Mouse (Mus musculus): ENCODE measurements around the gene Eif4enif1.
A peak's percentile ranks its signal among the peaks of the same experiment; 100 is the strongest.
"Not testable (repeated sequence)": the region's sequence is repeated elsewhere in the genome, so short reads cannot be mapped to it uniquely, and the experiment has no call there.

Gene Eif4enif1

DNA sequence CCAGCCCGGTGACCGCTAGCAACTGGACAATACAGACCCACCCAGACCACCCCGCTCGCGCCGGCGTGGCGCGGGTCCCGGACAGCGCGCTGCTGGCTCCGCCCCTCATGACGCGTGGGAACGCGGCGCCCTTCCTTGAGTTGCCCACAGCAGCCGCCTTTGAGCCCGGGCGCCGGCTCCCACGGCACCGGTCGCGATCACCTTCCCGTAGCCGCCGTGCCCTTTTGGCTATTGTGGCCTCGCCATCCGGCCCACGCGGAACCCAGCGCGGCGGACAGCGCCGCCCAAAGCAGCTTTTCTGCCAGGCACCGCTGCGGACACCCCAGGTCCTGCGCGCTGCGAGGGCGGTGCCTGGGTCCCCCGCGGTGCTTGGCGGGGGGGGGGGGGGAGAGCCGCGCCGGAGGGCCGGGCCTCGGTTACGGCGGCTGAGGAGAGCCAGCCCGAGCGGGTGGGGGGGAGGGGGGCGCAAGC, at the start of gene Eif4enif1:
Gene Eif4enif1 (plus strand): TSS at position 162 of the 471 bp plus-strand sequence.
- peak; percentile 95 for DNase-seq (ENCODE audit: inconsistent ontology term)

DNA sequence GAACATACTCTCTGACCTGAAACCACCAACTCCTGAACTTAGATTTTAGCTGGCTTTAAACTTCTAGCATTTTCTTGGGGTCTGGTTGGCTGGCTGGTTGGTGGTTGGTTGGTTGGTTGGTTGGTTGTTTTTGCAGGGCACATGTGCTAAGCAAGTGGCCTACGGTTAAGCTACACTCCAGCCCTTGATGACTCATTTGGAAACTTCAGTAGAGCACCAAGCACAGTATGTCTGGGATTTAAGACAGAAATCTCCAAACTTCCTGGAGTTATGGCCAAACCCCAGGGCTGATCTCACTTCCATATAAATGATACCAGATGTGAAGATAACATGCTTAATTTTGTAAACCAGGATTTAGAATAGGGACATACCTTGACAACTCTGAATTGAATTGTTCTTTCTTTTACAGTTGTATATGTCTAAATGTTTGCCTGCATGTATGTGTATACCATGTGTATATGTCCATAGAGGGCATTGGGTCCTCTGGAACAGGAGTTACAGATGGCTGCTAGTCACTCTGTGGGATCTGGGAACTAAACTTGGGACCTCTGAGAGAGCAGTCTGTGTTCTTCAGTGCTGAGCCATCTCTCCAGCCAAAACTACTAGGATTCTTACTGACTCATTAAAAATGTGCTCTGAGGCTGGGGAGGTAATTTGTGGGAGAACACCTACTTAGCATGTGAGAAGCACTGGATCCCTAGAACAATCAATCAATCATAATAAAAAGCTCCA, 48.4 kb upstream of the Eif4enif1 start:
- DNase-seq (ENCODE audit: inconsistent ontology term): peak; percentile 42

DNA sequence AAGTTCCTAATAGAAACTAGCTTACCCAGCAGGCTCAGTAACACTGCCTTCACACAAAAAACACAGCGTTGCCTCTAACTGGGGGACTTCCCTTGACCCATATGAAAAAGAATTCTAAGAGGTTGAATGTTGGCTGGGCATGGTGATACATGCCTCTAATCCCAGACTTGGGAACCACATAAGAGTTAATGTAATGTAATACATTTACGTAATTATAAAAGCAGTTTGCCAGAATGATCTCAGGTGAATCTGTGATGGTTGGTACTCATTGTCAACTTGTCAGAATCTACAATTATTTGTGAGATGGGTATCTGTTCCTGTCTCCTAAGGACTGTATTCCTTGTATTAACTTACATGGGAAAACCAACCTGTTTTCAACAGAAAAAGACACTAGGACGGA, 45.2 kb upstream of the Eif4enif1 start:
- not testable (repeated sequence) for DNase-seq (ENCODE audit: inconsistent ontology term)

DNA sequence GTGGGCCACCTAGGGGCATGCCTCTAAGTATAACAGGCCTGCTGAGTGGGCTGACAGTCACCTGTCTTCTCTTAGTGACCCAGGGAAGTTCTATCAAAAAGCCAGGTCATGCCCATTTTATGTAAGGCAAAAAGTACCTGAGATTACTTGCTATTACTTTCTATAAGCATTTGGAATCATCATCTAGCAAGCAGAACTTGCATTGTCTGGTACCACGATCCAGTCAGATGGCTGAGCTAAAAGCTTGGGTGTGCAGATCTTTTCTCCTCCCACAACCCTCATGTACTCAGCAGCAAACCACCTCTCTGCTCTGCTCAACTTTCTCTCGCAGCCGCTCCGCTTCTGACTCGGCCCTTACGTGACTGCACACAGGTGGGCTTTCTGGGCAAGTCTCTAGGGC, 44.2 kb upstream of the Eif4enif1 start:
- DNase-seq (ENCODE audit: inconsistent ontology term): peak; percentile 50

DNA sequence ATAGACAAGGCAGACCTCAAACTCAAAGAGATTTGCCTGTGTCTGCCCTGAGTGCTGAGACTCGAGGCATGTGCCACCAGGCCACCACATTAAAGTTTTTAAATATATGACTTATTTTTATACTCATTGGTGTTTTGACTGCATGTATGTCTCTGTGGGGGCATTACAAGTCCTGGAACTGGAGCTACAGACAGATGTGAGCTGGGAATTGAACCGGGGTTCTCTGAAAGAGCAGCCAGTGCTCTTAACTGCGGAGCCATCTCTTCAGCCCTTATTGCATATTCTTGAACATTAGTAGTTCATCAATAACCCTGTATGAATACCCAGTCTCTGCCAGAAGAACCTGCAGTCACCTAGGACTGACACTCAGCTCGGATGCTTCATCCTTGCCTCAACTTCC, 43.4 kb upstream of the Eif4enif1 start:
- not testable (repeated sequence) for DNase-seq (ENCODE audit: inconsistent ontology term)

DNA sequence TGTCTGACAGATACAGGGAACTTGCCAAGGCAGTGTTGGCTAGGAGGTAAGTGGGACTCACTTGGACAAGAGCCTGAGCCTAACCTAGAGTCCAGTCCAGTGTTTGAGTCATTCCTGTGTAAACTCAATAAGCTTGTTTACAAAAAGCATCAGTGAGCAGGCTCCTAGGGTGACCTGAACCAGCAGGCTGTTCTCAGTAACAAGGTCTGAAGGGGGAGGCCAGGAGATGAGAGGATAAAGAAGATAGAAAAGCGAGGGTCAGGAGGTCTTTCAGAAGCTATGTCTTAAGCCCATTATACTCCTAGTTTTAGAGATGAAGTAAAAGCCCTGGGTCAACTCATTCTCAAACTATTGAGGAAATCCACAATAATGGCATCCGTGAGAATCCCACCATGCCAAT, 40.8 kb upstream of the Eif4enif1 start:
- not testable (repeated sequence) for DNase-seq (ENCODE audit: inconsistent ontology term)

DNA sequence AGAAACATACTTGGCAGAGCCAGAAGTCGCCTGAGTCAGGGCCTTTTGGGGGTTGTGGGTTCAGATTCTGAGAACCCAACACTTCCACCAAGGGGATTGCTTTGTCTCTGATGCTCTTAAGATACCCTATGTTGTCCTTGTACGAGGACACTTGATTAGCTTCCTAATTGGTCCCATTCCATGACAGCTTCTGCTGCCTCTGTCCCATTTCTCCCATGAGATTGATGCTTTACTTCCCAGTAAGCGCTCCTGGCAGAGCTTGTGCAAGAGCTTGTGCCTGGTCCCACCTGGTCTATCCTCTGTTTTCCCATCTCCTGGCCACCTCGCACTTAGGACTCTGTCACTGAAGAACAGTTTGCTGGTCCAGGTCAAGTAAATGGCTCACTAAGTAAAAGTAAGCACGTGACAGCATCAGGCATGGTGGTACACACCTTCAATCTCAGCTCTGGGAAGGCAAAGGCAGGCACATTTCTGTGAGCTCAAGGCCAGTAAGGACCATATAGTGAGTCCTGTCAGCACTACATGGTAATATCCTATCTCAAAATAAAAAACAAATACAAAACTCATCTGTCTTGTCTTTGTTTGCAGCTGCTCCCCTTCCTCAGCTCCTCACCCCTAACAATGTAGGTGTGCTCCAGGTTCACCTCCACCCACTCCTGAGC, 39.8 kb upstream of the Eif4enif1 start:
- not testable (repeated sequence) for DNase-seq (ENCODE audit: inconsistent ontology term)

DNA sequence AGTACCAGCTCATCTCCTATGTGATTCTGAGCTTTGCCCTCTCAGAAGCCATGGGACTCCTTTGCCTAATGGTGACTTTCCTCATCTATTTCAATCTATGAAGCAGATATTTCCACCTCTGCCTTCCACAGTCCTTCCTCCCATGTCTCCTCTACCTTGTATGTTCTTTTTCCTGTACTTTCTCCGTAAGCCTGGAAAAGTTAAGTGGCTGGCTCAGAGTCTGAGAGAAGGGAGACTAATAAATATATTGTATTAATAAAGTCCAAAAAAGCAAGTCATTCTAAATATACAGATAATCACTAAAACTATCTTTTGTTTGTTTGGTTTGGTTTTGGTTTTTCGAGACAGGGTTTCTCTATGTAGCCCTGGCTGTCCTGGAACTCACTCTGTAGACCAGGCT, 39.1 kb upstream of the Eif4enif1 start:
- not testable (repeated sequence) for DNase-seq (ENCODE audit: inconsistent ontology term)

DNA sequence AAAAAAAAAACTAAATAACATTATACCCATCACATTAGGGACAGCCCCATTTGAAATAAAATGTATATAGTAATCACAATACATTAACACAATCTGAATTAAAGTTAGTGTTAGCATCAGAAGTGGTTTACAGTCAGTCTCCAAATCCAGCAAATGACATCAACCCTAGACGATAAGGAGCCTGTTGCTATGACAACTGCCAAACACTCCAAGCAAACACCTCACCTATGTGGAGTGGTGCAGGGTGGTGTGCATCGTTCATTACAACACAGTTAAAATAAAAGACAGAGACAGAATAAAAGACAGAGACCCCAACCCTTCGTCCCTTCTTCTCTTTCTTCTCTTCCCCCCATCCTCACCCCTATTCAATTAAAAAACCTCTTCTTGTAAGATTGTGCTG, 38.5 kb upstream of the Eif4enif1 start:
- not testable (repeated sequence) for DNase-seq (ENCODE audit: inconsistent ontology term)

DNA sequence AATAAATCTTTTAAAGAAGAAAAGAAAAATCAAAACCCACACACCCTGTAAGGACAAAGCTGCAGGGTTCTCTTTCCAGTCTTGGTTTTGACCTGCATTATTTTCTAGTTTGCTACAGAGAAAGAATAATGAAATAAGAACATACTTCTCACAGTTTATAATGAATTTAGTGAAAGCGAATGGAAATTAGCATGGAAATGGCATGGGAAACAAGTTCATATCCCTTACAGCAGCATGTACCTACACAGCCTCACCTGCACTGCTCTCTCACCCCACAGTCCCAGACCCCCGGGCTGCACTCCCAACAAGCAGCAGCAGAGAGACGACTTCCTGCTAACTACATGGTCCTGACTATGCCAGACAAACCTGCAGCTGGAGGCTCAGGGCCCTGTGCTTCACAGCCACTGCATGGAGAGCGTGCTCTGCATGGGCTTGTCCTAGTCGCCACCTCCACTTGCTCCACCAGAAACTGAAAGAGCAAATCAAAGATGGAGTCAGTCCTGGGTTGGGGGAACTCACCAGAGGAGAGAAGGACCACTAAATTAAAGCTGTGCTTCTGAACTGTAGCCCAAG, 36.9 kb upstream of the Eif4enif1 start:
- DNase-seq (ENCODE audit: inconsistent ontology term): peak; percentile 25

DNA sequence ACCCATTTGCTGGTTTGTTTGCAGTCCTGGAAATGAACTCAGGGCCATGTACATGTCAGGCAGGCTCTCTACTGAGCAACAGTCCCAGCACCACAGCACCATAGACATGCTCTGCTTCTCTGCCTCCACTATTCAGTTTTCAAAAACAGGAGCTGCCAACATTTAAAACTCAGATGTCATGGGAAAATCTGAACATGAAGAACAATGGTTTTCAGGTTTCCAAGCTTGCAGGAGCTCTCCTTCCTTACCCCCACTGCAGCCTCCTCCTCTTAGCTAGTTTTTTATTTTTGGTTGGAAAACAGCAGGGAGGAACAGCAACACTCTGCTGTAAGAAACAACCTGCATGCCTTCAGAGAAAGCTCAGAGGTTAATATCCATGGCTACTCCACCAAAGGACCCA, 35.9 kb upstream of the Eif4enif1 start:
- peak; percentile 26 for DNase-seq (ENCODE audit: inconsistent ontology term)

DNA sequence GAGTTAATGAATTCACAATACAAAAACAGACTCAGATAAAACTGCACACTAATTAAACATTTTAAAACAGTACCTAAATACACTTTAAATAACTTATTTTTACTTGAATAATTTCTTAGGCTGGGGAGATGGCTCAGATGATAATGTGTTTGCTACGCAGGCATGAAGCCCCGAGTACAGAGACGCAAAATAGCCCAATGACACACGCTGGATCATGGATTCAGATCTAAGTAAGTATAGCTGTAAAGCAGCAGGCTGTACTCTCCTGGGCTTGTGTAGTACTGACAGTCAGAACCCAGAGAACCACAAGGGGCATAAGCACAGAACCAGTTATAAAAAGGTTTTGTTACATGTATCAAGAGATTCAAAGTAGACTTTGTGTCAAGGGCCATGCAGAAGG, 35.1 kb upstream of the Eif4enif1 start:
- DNase-seq (ENCODE audit: inconsistent ontology term): not testable (repeated sequence)

DNA sequence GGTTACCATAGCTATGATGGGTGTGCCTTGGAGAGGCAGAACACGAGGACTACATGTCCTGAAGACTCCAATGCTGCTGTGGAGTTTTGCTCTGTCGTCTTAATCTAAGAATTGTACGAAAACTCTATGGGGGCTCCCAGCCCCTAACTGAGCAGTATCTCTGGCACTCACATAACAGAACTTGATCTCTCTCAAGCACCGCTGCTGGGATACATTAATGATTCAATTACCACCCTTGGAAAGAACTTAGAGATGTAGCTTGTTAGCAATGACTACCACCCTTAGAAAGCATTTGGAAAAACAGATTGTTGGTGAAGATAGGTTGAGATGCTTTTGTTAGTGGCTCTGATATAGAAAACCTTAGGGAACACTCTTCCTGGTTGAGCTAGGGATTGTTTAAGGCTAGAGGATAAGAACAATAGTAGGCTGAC, 34.6 kb upstream of the Eif4enif1 start:
- not testable (repeated sequence) for DNase-seq (ENCODE audit: inconsistent ontology term)

DNA sequence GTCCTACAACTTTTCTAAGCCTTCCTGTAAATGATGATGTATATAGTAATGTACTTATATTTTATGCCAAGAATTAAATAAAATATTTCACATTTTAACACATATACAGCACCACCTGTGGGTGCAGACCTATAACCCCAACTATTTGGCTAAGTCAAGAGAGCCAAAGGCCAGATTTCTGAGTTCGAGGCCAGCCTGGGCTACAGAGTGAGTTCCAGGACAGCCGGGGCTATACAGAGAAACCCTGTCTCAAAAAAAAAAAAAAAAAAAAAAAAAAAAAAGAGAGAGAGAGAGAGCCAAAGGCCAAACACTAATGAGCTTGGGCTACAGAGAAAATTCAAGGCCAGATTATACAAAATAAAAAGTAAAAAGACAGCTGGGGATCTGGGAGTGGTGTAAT, 33.1 kb upstream of the Eif4enif1 start:
- DNase-seq (ENCODE audit: inconsistent ontology term): not testable (repeated sequence)

DNA sequence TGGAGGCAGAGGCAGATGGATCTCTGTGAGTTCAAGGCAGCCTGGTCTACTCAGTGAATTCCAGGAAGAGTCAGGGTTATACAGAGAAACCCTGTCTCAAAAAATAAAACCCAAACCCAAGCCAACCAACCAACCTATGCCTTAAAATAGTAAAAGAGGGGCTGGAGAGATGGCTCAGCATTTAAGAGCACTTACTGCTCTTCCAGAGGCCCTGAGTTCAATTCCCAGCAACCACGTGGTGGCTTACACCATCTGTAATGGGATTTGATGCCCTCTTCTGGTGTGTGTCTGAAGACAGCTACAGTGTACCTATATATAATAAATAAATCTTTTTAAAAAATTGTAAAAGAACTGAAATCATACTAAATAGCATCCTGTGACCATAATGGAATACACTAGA, 30.3 kb upstream of the Eif4enif1 start:
- not testable (repeated sequence) for DNase-seq (ENCODE audit: inconsistent ontology term)

DNA sequence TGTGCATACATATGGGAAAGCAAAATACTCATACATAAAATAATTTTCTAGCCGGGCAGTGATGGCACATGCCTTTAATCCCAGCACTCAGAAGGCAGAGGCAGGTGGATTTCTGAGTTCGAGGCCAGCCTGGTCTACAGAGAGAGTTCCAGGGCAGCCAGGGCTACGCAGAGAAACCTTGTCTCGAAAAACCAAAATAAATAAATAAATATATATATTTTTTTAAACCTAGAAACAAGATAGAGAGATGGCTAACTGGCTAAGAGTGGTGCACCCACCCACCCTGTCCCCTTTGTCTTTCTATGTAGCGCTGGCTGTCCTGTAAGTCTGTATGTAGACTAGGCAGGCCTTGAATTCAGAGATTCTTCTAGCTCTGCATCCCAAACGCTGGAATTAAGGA, 29.7 kb upstream of the Eif4enif1 start:
- DNase-seq (ENCODE audit: inconsistent ontology term): not testable (repeated sequence)

DNA sequence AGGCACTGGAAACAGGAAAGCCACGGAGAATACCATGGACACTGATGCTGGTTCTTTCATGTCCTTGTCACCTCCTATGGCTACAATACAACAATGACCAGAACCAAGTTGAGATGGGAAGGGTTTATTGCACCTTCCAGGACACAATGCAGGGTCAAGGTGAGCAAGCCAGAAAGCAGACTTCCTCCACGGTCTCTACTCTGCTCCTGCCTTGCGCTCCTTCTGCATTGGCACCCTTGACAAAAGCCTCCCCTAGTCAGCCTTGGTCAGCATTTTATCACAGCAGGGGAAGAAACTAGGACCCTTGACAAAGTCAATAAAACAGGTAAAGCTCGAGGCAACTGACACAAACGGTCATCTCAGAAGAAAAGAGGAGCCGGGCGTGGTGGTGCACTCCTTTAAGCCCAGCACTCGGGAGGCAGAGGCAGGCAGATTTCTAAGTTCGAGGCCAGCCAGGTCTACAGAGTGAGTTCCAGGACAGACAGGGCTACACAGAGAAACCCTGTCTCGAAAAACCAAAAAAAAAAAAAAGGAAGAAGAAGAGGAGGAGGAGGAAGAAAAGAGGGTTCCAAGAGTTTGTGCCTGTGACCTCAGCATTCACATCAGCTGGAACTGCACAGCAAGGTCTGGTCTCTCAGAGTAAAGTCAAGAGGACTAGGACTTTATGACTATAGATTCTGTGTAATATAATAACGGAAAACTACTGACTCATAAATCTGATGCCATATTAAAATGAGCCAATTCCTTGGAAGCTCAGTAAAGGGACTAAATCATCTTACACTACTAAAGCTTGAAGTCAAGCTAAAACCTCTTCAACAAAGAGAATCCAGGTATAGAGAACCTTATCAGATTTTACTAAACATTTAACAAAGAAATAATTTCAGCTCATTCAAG, 28.5 kb upstream of the Eif4enif1 start:
- DNase-seq (ENCODE audit: inconsistent ontology term): not testable (repeated sequence)

DNA sequence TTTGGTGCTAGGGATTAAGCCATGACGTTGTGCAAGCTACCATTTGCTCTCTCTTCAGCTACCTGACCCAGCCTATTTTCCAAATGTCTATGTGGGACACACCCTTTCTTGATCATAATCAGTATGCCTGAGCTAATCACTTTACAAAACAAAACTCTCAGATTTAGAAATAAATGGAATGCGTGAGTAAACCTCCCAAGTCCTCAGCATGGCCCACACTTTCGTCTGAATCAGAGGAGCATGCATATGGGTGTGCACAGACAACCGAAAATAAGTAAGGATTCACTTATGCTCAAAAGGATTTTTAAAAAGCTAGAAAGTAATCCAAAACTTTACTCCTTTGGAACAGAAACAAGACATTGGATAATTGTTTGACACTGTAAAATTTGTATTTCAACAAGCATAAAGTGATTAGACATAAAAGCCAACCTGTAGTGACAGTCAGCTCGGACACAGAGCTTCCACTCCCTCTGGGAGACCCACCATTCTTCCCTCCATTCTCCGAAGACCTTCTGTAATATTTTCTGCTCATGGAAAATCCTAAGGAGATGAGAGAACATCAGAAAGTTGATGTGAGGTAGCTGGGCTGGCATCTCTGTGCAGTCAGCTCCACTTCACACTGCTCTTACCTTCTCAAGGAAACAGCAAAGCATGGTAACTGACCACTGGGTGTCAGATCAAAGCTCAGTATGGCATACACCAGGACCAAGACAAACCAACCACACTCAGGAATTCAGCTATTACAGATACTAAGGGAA, 23.0 kb upstream of the Eif4enif1 start:
- DNase-seq (ENCODE audit: inconsistent ontology term): not testable (repeated sequence)

DNA sequence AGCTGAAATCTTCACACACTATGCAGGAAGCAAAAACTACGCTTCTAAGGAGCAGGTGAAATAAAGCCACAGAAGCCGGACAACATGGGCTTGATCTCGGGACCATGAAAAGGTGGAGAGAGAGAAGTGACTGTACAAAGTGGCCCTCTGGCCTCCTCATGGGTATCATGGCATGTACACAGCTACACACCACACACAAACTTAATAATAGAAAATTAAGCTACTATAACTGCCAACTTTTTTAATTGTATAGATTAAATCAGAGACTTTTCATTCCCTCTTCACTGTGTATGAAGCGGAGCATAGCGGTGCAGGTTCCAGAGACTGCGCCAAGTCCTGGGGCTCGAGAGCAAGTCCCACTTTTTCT, 22.5 kb upstream of the Eif4enif1 start:
- DNase-seq (ENCODE audit: inconsistent ontology term): not testable (repeated sequence)

DNA sequence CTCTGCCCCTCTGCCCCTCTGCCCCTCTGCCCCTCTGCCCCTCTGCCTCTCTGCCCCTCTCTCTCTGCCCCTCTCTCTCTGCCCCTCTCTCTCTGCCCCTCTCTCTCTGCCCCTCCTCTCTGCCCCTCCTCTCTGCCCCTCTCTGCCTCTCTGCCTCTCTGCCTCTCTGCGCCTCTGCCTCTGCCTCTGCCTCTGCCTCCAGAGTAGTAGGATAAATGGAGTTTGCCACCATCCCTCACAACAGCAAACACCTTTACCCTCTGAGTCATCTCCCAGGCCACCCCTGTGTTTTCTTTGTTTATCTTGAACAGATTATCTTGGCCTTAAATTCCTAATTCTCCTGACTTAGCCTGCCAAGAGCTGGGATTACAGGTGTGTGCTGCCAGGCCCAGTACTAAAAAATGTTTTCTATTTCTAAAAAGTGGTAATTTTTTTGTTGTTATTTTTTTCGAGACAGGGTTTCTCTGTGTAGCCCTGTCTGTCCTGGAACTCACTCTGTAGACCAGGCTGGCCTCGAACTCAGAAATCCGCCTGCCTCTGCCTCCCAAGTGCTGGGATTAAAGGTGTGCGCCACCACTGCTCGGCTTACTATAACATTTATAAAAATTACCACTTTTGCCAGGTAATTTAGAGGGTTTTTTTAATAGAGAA, 21.6 kb upstream of the Eif4enif1 start:
- not testable (repeated sequence) for DNase-seq (ENCODE audit: inconsistent ontology term)

Measured in Muller cell, postnatal 12 days (primary cell).